Mouse (Mus musculus) hindbrain, embryonic 14.5 days (tissue): ENCODE data around the gene Ppp1r3a. TPM values are rescaled to one million over a fixed set of nuclear protein-coding genes. Genes with fewer than 3 reads are reported as not detected.

ENCODE experiments used
- ATAC-seq: fragments of 200-750 bp; cut with Nextera tagmentation; 2 replicates; pipeline ENCODE4 v1.8.0; 2017; ENCODE audit warnings: moderate number of reproducible peaks, mild to moderate bottlenecking, moderate TSS enrichment, moderate library complexity; ENCODE audit not compliant: low FRiP score
- DNase-seq: peaks from one replicate; pipeline ENCODE4 v3.0.0-alpha.2; 2015; ENCODE audit warnings: low spot score
- H3K27ac ChIP-seq: fragments of 300-500 bp; sonication (generic); 2 replicates; pipeline ENCODE4 v1.5.1; 2014; ENCODE audit warnings: mild to moderate bottlenecking, moderate library complexity
- H3K27me3 ChIP-seq: fragments of 300-500 bp; sonication (generic); 2 replicates; pipeline ENCODE4 v1.6.1; 2014; ENCODE audit warnings: mild to moderate bottlenecking, low read length, mixed read lengths; ENCODE audit not compliant: control insufficient read depth, insufficient read depth
- H3K36me3 ChIP-seq: fragments of 300-500 bp; sonication (generic); replicated peaks from 2 replicates; pipeline ENCODE4 v1.6.1; 2014; ENCODE audit not compliant: control insufficient read depth, insufficient read depth
- H3K4me1 ChIP-seq: fragments of 300-500 bp; sonication (generic); replicated peaks from 2 replicates; pipeline ENCODE4 v1.6.1; 2014; ENCODE audit warnings: antibody characterized with exemption, low read length, mixed read lengths; ENCODE audit not compliant: control insufficient read depth, insufficient read depth
- H3K4me2 ChIP-seq: fragments of 300-500 bp; sonication (generic); replicated peaks from 2 replicates; pipeline ENCODE4 v1.6.1; 2014; ENCODE audit warnings: mild to moderate bottlenecking, moderate library complexity
- H3K4me3 ChIP-seq: fragments of 300-500 bp; sonication (generic); replicated peaks from 2 replicates; pipeline ENCODE4 v1.5.1; 2014; ENCODE audit warnings: mild to moderate bottlenecking, low read length
- H3K9ac ChIP-seq: fragments of 300-500 bp; sonication (generic); 2 replicates; pipeline ENCODE4 v1.6.1; 2014
- H3K9me3 ChIP-seq: fragments of 300-500 bp; sonication (generic); 2 replicates; pipeline ENCODE4 v1.6.1; 2016; ENCODE audit warnings: low read length; ENCODE audit not compliant: control insufficient read depth
- WGBS: fragments of 180-500 bp; shearing (Covaris S2); extraction: QIAGEN DNeasy Blood & Tissue Kit; methylation state at CpG from one replicate; pipeline ENCODE4 v1.1.7; 2014; 5-methylcytosine and 5-hydroxymethylcytosine counted together
- polyA plus RNA-seq: library from polyadenylated mRNA; unstranded; fragments of >200 nt; fragmentation: Nextera tagmentation; extraction: Ambion mirVana; gene quantifications from 2 replicates; pipeline ENCODE4 v1.2.1, GENCODE M21; 2014

Gene Ppp1r3a
- not detected in 2 replicates for polyA plus RNA-seq

DNA sequence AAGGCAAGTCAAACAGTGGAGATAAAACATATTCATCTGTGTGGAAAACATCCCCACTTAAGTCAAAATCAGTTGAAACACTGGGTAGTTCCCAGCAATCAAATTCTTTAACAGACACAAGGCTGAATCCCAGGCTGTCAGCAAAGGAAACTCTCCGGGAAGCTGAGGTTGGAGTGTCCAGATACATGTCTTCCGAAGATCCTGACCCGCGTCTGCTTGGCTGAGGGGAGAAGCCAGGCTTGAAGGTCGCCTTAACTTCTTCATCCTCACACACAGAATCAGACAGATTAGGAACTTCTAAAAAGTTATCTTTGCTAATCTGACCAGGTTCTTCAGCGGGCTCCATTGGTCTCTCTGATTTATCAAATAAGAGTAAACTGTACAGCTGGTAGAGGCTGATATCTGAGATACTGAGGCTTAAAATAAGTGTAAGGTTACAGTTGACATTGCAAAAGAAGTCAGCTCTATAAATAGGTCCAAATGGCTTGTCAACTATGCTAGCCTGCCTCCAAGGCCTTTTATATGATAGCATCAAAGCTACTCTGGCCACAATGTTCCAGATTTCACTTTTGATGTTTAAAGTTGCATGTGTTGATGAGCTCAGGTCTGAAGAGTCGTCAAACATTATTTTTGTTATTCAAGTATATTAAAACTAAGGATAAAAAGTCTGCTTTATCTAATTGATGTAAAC, at the start of gene Ppp1r3a:
TSS of gene Ppp1r3a (minus strand) at position 374 of the 691 bp plus-strand sequence.
- H3K4me1 ChIP-seq = no peaks in the 10 kb centered on the region
- H3K9me3 ChIP-seq = no peaks in the 10 kb centered on the region
- no peak for ATAC-seq
- DNase-seq = no peak
- no peak within 1 kb of the TSS for H3K27ac ChIP-seq
- no peaks in the 10 kb centered on the region for H3K27me3 ChIP-seq
- no peak within 1 kb of the TSS for H3K4me2 ChIP-seq
- 93% methylated on average over 7 of the region's 7 CpGs for whole genome bisulfite sequencing
- no peak within 1 kb of the TSS for H3K9ac ChIP-seq
- H3K36me3 ChIP-seq = no peaks in the 10 kb centered on the region
- H3K4me3 ChIP-seq = no peak within 1 kb of the TSS

DNA sequence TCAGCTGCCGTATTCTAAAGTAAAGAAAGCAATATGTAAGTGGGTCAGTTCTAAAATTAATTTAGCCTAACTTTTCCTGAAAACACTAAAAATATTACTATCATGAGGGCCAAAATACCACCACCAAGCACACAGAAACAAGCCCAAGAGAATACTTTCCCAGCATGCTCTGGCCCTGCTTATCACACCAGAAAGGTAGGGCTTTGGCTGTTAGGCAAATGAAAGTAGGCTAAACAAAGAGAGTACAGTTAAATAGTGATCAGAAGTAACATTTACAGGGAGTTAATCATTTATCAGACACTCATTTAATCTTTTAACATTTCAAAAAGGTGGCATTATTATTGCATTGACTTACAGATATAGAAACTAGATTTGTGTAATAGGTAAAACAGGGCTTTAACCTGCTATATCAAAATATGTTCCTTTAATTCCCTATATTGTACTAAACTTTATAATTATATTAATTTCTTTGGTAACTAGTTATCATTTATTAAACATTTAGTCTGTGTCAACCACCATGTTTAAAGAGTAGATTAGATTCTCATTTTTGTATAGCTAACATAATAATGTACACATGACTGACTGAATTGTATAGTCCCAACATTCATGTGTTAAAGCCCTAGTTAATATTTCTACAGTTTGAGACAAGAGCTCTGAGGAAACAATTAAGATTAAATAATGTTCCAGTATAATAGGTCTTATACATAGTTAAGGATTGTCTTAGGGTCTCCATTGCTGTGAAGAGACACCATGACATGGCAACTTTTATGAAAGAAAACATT, 32.3 kb upstream of the Ppp1r3a start:
- Histone ChIP-seq H3K27ac (no peak overlapping the region), H3K4me2 (no peak overlapping the region), H3K36me3 (no peaks in the 10 kb centered on the region), H3K9ac (no peak overlapping the region), H3K4me3 (no peak overlapping the region), H3K4me1 (no peaks in the 10 kb centered on the region), H3K9me3 (no peaks in the 10 kb centered on the region), H3K27me3 (no peaks in the 10 kb centered on the region)
- WGBS = 94% methylated on average over 1 of the region's 1 CpGs
- DNase-seq (no peak), ATAC-seq (no peak)

DNA sequence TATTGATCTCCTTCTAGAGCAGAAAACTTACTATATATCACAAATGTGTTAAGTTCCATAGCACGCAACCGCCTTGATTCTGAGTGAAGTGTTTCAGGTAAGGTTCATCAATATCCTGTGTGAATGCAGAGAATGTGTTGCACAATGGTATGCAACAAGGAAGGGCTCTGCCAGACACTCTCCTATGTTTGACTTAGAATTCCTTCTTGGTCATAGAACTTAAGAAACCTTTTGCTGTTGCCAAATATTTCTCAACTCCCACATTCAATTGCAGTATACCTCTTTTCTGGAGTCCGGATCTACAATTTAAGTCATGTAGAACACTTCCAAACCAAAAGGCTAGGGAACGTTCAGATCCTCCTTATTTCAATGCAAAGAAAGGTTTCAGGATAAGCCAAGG, 22.8 kb upstream of the Ppp1r3a start:
- no peak overlapping the region for H3K27ac ChIP-seq
- H3K4me2 ChIP-seq = no peak overlapping the region
- no peaks in the 10 kb centered on the region for H3K4me1 ChIP-seq
- H3K4me3 ChIP-seq = no peak overlapping the region
- no peaks in the 10 kb centered on the region for H3K36me3 ChIP-seq
- H3K27me3 ChIP-seq = no peaks in the 10 kb centered on the region
- 92% methylated on average over 4 of the region's 4 CpGs for WGBS
- no peak overlapping the region for H3K9ac ChIP-seq
- DNase-seq = no peak
- ATAC-seq = no peak
- H3K9me3 ChIP-seq = no peaks in the 10 kb centered on the region

DNA sequence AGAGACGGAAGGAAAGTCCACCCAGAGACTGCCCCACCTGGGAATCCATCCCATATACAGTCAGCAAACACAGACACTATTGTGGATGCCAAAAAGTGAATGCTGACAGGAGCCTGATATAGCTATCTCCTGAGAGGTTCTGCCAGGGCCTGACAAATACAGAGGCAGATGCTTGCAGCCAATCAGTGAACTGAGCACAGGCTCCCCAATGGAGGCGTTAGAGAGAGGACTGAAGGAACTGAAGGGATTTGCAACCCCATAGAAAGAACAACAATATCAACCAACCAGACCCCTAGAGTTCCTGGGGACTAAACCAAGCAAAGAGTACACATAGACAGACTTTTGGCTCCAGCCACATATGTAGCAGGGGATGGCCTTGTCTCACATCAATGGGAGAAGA, 16.6 kb upstream of the Ppp1r3a start:
- ATAC-seq = no peak

DNA sequence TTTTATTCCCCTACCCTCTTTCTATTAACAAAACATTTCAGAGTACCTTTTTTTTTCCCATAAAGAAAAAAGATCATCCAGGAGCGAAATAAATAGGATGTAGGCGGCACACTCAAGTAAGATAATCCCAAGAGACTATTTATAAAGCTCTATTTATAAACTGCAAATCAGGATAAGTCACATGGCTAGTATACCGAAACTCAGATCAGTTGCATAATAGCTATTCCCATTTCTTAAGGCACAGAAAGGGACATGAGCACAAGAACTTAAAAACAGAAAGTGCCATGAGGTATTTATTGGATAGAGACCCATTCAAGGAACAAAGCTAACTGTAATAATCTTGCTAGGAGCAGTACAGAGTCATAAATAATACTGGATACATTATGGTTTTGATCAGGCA, 2.4 kb upstream of the Ppp1r3a start:
- Histone ChIP-seq H3K9ac (no peak overlapping the region), H3K36me3 (no peaks in the 10 kb centered on the region), H3K27me3 (no peaks in the 10 kb centered on the region), H3K4me2 (no peak overlapping the region), H3K4me1 (no peaks in the 10 kb centered on the region), H3K27ac (no peak overlapping the region), H3K4me3 (no peak overlapping the region), H3K9me3 (no peaks in the 10 kb centered on the region)
- no peak for ATAC-seq
- DNase-seq = no peak
- WGBS = 78% methylated on average over 3 of the region's 3 CpGs

More for the DNA sequence above, 16.6 kb upstream of the Ppp1r3a start:
- no peak overlapping the region for H3K9ac ChIP-seq
- DNase-seq = no peak
- WGBS = 79% methylated on average over 2 of the region's 2 CpGs
- H3K27me3 ChIP-seq = no peaks in the 10 kb centered on the region
- no peak overlapping the region for H3K4me3 ChIP-seq
- no peaks in the 10 kb centered on the region for H3K4me1 ChIP-seq
- no peak overlapping the region for H3K4me2 ChIP-seq
- no peak overlapping the region for H3K27ac ChIP-seq
- H3K9me3 ChIP-seq = no peaks in the 10 kb centered on the region
- no peaks in the 10 kb centered on the region for H3K36me3 ChIP-seq

DNA sequence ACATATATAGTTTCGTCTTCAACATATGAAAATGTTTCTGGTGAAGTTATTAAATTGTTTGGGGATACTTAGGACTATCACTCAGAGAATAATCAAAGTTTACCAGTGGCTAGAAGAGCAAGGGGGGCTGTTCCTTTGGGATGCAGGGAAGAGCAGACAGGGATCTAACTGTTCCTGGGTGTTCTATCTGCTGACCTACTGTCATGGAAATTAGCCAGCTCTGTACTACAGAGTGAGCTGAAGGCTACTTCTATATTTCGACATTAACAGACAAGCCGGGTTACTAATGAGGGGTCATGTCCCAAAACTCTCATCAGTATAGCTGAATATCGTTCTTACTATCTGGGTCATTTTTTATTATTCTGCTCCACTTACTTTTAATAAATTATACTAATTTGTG, 1.6 kb downstream of the Ppp1r3a start:
- Histone ChIP-seq H3K27ac (no peak overlapping the region), H3K9me3 (no peaks in the 10 kb centered on the region), H3K27me3 (no peaks in the 10 kb centered on the region), H3K4me2 (no peak overlapping the region), H3K36me3 (no peaks in the 10 kb centered on the region), H3K9ac (no peak overlapping the region), H3K4me1 (no peaks in the 10 kb centered on the region), H3K4me3 (no peak overlapping the region)
- WGBS = 72% methylated on average over 4 of the region's 4 CpGs
- ATAC-seq (no peak), DNase-seq (no peak)

DNA sequence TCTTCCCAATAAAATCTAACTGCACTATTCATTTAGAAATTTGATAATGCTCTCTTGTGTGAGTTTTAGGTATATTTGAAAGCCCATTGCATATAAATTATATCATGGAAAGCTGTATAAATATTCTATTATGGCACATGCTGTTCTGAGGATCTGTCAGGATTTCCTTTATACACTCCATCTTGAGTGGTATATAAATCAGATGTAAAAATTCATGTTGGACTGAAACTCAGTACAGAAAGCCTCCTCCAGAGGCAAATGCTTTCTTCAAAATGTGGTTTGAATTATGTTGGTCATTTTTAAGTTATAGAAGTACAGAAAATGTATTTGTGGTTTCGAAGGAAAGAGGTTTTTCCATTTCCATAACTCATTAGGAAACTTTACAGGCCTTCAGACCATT, 2.9 kb downstream of the Ppp1r3a start:
- DNase-seq (no peak), ATAC-seq (no peak)
- WGBS = 63% methylated on average over 1 of the region's 1 CpGs

DNA sequence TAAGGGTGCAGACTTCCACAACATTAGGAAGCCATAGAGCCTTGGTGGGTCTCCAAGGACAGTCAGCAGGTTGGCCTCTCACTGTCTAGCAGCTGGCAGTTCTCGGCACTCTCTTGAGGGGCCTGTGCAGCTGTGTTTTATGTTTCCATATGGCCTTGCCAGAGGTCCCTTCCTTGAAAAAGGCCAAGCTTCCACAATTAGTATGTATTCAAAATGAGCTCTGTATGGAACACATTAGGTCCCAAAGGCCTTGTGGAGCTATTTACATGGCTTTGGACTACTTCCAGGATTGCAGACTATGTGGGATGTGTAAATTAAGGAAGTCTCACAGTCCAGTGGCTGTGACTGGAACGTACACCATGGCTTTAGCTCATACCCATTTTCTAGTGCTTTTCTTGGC, 8.1 kb downstream of the Ppp1r3a start:
- no peak overlapping the region for H3K4me2 ChIP-seq
- H3K36me3 ChIP-seq = no peaks in the 10 kb centered on the region
- ATAC-seq (no peak), DNase-seq (no peak)
- no peak overlapping the region for H3K27ac ChIP-seq
- 72% methylated on average over 2 of the region's 2 CpGs for WGBS
- no peak overlapping the region for H3K9ac ChIP-seq
- no peaks in the 10 kb centered on the region for H3K27me3 ChIP-seq
- no peak overlapping the region for H3K4me3 ChIP-seq
- H3K4me1 ChIP-seq = no peaks in the 10 kb centered on the region
- no peaks in the 10 kb centered on the region for H3K9me3 ChIP-seq

More for the DNA sequence above, 2.9 kb downstream of the Ppp1r3a start:
- H3K27ac ChIP-seq = no peak overlapping the region
- no peaks in the 10 kb centered on the region for H3K4me1 ChIP-seq
- H3K36me3 ChIP-seq = no peaks in the 10 kb centered on the region
- H3K9ac ChIP-seq = no peak overlapping the region
- no peak overlapping the region for H3K4me3 ChIP-seq
- H3K27me3 ChIP-seq = no peaks in the 10 kb centered on the region
- H3K9me3 ChIP-seq = no peaks in the 10 kb centered on the region
- no peak overlapping the region for H3K4me2 ChIP-seq

DNA sequence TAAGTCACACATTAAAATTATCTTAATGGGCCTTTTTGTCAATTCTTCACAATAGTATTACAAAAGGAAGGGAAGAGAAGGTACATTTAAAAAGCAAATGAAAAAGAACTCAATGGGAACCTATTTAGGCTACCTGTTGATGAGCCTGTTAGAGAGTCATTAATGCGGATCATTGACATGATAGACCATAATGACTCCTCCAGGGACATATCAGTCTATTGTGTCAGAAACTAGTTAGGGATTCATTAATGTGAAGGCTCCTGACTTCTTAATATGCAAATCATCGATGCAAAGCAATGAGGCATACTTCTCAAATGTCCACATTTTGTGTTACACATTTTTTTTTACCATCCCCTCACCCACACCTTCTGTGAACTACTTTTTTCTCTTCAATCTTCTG, 19.1 kb downstream of the Ppp1r3a start:
- no peak overlapping the region for H3K9ac ChIP-seq
- no peak overlapping the region for H3K4me3 ChIP-seq
- H3K9me3 ChIP-seq = no peaks in the 10 kb centered on the region
- no peak for ATAC-seq
- DNase-seq = no peak
- H3K27me3 ChIP-seq = no peaks in the 10 kb centered on the region
- no peaks in the 10 kb centered on the region for H3K4me1 ChIP-seq
- H3K4me2 ChIP-seq = no peak overlapping the region
- WGBS = 61% methylated on average over 2 of the region's 2 CpGs
- H3K36me3 ChIP-seq = no peaks in the 10 kb centered on the region
- no peak overlapping the region for H3K27ac ChIP-seq
